Comparison of ENCODE assay signal across 9 mouse cellular contexts in the genomic region with DNA sequence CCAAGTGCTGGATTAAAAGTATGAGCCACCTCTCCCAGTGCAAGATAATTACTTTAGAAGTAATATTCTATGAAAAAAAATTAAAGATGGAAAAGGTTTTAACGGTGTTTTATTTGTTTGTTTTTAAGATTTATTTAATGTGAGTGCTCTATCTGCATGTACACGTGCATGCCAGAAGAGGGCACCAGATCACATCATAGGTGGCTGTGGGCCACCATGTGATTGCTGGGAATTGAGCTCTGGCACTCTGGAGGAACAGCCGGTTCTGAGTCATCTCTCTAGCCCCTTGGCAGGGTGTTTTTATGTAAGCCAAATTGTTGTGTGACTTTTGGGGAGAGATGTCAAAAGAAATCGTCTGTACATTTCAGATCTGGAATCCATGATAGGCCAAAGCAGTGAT. TPM values are rescaled to one million over a fixed set of nuclear protein-coding genes. Genes with fewer than 3 reads are reported as not detected.
A peak's percentile ranks its signal among the peaks of the same experiment; 100 is the strongest.
DNase-seq lines count a peak whose midpoint lies in the region; ATAC-seq and TF ChIP-seq lines count a peak whose summit lies in the region.
"Had no signal": no experiment of that assay in that cellular context is flagged by ENCODE, and none has a peak within 500 bp of the region (broad histone marks: within the 10 kb centered on the region; RNA-seq: fewer than 3 reads in every experiment).

No protein-coding gene starts in this region.

- H3K9me3 ChIP-seq in kidney, embryonic 15.5 days (replicated peaks), result no peaks in the 10 kb centered on the region
- no peaks in the 10 kb centered on the region for H3K9me3 ChIP-seq in MEL (replicated peaks; ENCODE audit: insufficient read depth, low read length)
- no peaks in the 10 kb centered on the region for H3K9me3 ChIP-seq in forebrain, embryonic 15.5 days

- no peaks in the 10 kb centered on the region for H3K36me3 ChIP-seq in kidney, embryonic 15.5 days
- H3K36me3 ChIP-seq in MEL (ENCODE audit: control insufficient read depth in 1 of 2, insufficient read depth in 2 of 2, low read length in 2 of 2), result no peaks in the 10 kb centered on the region
- H3K36me3 ChIP-seq in forebrain, embryonic 15.5 days, result no peaks in the 10 kb centered on the region

- TF ChIP-seq RAD21 in MEL (IDR thresholded peaks at IDR 0.05; ENCODE audit: low read depth, low read length), result peak; percentile 91

- TF ChIP-seq POLR2A in MEL (IDR thresholded peaks at IDR 0.05; ENCODE audit: control insufficient read depth in 1 of 2, insufficient read depth in 1 of 2, low read depth in 1 of 2, low read length in 2 of 2, poor library complexity in 1 of 2), result no peak
- no peak for TF ChIP-seq POLR2A in cortical plate, adult 2 months (IDR thresholded peaks at IDR 0.05; ENCODE audit: extremely low read depth, insufficient read depth, low read length)

- no peaks in the 10 kb centered on the region for H3K4me1 ChIP-seq in kidney, embryonic 15.5 days
- no peaks in the 10 kb centered on the region for H3K4me1 ChIP-seq in MEL (ENCODE audit: control insufficient read depth in 1 of 2, insufficient read depth in 2 of 2, low read length in 2 of 2)
- no peaks in the 10 kb centered on the region for H3K4me1 ChIP-seq in cortical plate, adult 2 months (ENCODE audit: control insufficient read depth, insufficient read depth, low read length)
- no peaks in the 10 kb centered on the region for H3K4me1 ChIP-seq in forebrain, embryonic 15.5 days

- no peaks in the 10 kb centered on the region for H3K27me3 ChIP-seq in kidney, embryonic 15.5 days
- H3K27me3 ChIP-seq in MEL (ENCODE audit: control insufficient read depth in 1 of 2, insufficient read depth in 2 of 2, low read length in 2 of 2), result peaks cover 0 to 3% of the 10 kb centered on the region in 2 experiments; a peak in 3 of 4 replicates
- no peaks in the 10 kb centered on the region for H3K27me3 ChIP-seq in forebrain, embryonic 15.5 days

- DNase-seq in kidney, adult 9 months, result peak; percentile 17
- peak; percentile 80 for DNase-seq in MEL (ENCODE audit: low read depth, low spot score)
- DNase-seq in retina, embryonic 14.5 days (ENCODE audit: low spot score), result peak; percentile 12
- no peak for DNase-seq in left cerebral cortex, adult 11 months (ENCODE audit: low spot score)
- DNase-seq in cerebellum, adult 11 months, result no peak

- H3K9ac ChIP-seq in kidney, embryonic 15.5 days, result no peak overlapping the region
- H3K9ac ChIP-seq in MEL (ENCODE audit: control insufficient read depth, low read depth, low read length, poor library complexity, severe bottlenecking), result no peak overlapping the region
- H3K9ac ChIP-seq in forebrain, embryonic 15.5 days (replicated peaks), result no peak overlapping the region

- no peaks in the 10 kb centered on the region; the same call in 1 of the 2 replicates for H3K79me2 ChIP-seq in MEL (ENCODE audit: control insufficient read depth, insufficient read depth, low read length, poor library complexity)

- TF ChIP-seq CTCF in MEL (IDR thresholded peaks at IDR 0.05 in 2 of 3, conservative IDR thresholded peaks at IDR 0.05 in 1 of 3; ENCODE audit: control insufficient read depth in 1 of 3, insufficient read depth in 1 of 3, low read depth in 2 of 3, low read length in 3 of 3, poor library complexity in 1 of 3, severe bottlenecking in 1 of 3), result peak; percentile 72 to 93 (median 81)
- peak; percentile 38; the same call in 1 of the 2 replicates for TF ChIP-seq CTCF in cortical plate, adult 2 months (IDR thresholded peaks at IDR 0.05; ENCODE audit: extremely low read depth, insufficient read depth, low read length)

- H3K4me2 ChIP-seq in kidney, embryonic 15.5 days, result no peak overlapping the region
- no peak overlapping the region for H3K4me2 ChIP-seq in forebrain, embryonic 15.5 days (replicated peaks)

- ATAC-seq in kidney, embryonic 15.5 days (replicated peaks; ENCODE audit: low FRiP score), result no peak
- no peak for ATAC-seq in forebrain, embryonic 15.5 days (replicated peaks)

- 31% methylated on average over 4 of the region's 4 CpGs for WGBS in kidney, embryonic 15.5 days
- WGBS in forebrain, embryonic 15.5 days, result 38% methylated on average over 4 of the region's 4 CpGs

- no peak overlapping the region for H3K27ac ChIP-seq in kidney, embryonic 15.5 days
- no peak overlapping the region for H3K27ac ChIP-seq in MEL (ENCODE audit: control insufficient read depth, low read depth, low read length)
- no peak overlapping the region for H3K27ac ChIP-seq in cortical plate, adult 2 months (ENCODE audit: insufficient read depth, low read length)
- H3K27ac ChIP-seq in forebrain, embryonic 15.5 days (replicated peaks), result no peak overlapping the region

- no peak for TF ChIP-seq EP300 in MEL (IDR thresholded peaks at IDR 0.05; ENCODE audit: low read depth in 1 of 2, low read length in 2 of 2)

- H3K4me3 ChIP-seq in kidney, embryonic 15.5 days (replicated peaks), result no peak overlapping the region
- H3K4me3 ChIP-seq in MEL (ENCODE audit: control insufficient read depth in 1 of 2, insufficient read depth in 1 of 2, low read depth in 2 of 2, low read length in 2 of 2), result no peak overlapping the region
- H3K4me3 ChIP-seq in cortical plate, adult 2 months (ENCODE audit: insufficient read depth, low read length), result no peak overlapping the region
- H3K4me3 ChIP-seq in forebrain, embryonic 15.5 days, result no peak overlapping the region
- H3K4me3 ChIP-seq: erythroblast, embryonic 14.5 days had no signal

TF ChIP-seq in MEL, 35 proteins besides CTCF, POLR2A, EP300 and RAD21:
- TF ChIP-seq MAX (IDR thresholded peaks at IDR 0.05; ENCODE audit: low read length), result peak; percentile 88
- no peak for TF ChIP-seq JUND (IDR thresholded peaks at IDR 0.05; ENCODE audit: low read depth, low read length)
- TF ChIP-seq MYC (IDR thresholded peaks at IDR 0.05; ENCODE audit: low read depth, low read length), result peak; percentile 77; the same call in 1 of the 2 replicates
- TF ChIP-seq E2F4 (IDR thresholded peaks at IDR 0.05; ENCODE audit: borderline replicate concordance, low read depth, low read length), result no peak
- no peak for TF ChIP-seq SIN3A (IDR thresholded peaks at IDR 0.05; ENCODE audit: low read length)
- TF ChIP-seq ELF1 (IDR thresholded peaks at IDR 0.05; ENCODE audit: low read depth, low read length), result no peak
- TF ChIP-seq MAZ (IDR thresholded peaks at IDR 0.05; ENCODE audit: low read depth, low read length), result no peak
- no peak for TF ChIP-seq MAFK (IDR thresholded peaks at IDR 0.05; ENCODE audit: borderline replicate concordance, low read depth, low read length)
- TF ChIP-seq ETS1 (IDR thresholded peaks at IDR 0.05; ENCODE audit: low read depth, low read length), result no peak
- no peak for TF ChIP-seq GATA1 (IDR thresholded peaks at IDR 0.05; ENCODE audit: low read depth, low read length)
- TF ChIP-seq ZC3H11A (IDR thresholded peaks at IDR 0.05; ENCODE audit: low read depth, low read length), result peak; percentile 97
- no peak for TF ChIP-seq RCOR1 (IDR thresholded peaks at IDR 0.05; ENCODE audit: low read depth, low read length)
- TF ChIP-seq TBP (IDR thresholded peaks at IDR 0.05; ENCODE audit: low read depth, low read length), result no peak
- no peak for TF ChIP-seq UBTF (IDR thresholded peaks at IDR 0.05; ENCODE audit: borderline replicate concordance, insufficient read depth, low read depth, low read length)
- TF ChIP-seq ZNF384 (IDR thresholded peaks at IDR 0.05; ENCODE audit: low read depth, low read length), result no peak
- peak; percentile 57; the same call in 1 of the 2 replicates for TF ChIP-seq USF1 (IDR thresholded peaks at IDR 0.05; ENCODE audit: low read depth, low read length)
- TF ChIP-seq USF2 (IDR thresholded peaks at IDR 0.05; ENCODE audit: borderline replicate concordance in 1 of 2, insufficient read depth in 1 of 2, low read depth in 1 of 2, low read length in 2 of 2), result no peak
- peak; percentile 95 for TF ChIP-seq SMC3 (IDR thresholded peaks at IDR 0.05; ENCODE audit: low read depth, low read length)
- TF ChIP-seq TCF12 (IDR thresholded peaks at IDR 0.05; ENCODE audit: low read depth, low read length), result no peak
- TF ChIP-seq TAL1 (IDR thresholded peaks at IDR 0.05; ENCODE audit: low read length), result no peak

RNA-seq across cellular contexts. Expression of gene Prdx6, which starts 36.6 kb away (rescaled TPM):
- polyA plus RNA-seq in kidney, embryonic 15.5 days (2015; fragmentation: Nextera tagmentation; extraction: Ambion mirVana), result 489 and 496 TPM in 2 replicates
- total RNA-seq in MEL (2012; rRNA removed), result 155 and 210 TPM in 2 replicates
- 100 to 1,000 TPM in 1 of 2 experiments, not detected in 1; 300 TPM for polyA plus RNA-seq in MEL (2012; ENCODE audit: insufficient read depth in 1 of 2, insufficient read length in 2 of 2, low read depth in 1 of 2, low replicate concordance in 2 of 2, missing spikeins in 1 of 2)
- polyA plus RNA-seq in cortical plate, adult 2 months (2012; rRNA removed), result 455 and 511 TPM in 2 replicates
- polyA plus RNA-seq in forebrain, embryonic 15.5 days (2015; fragmentation: Nextera tagmentation; extraction: Ambion mirVana), result 243 and 250 TPM in 2 replicates

RNA-seq across cellular contexts. Expression of gene Tex50, which starts 55.4 kb away (rescaled TPM):
- polyA plus RNA-seq in kidney, embryonic 15.5 days (2015; fragmentation: Nextera tagmentation; extraction: Ambion mirVana), result 0.27 and 0.32 TPM in 2 replicates
- total RNA-seq in MEL (2012; rRNA removed), result not detected in 2 replicates
- polyA plus RNA-seq in MEL (2012; ENCODE audit: insufficient read depth in 1 of 2, insufficient read length in 2 of 2, low read depth in 1 of 2, low replicate concordance in 2 of 2, missing spikeins in 1 of 2), result not detected
- not detected in 2 replicates for polyA plus RNA-seq in cortical plate, adult 2 months (2012; rRNA removed)
- polyA plus RNA-seq in forebrain, embryonic 15.5 days (2015; fragmentation: Nextera tagmentation; extraction: Ambion mirVana), result 0.66 and 1.0 TPM in 2 replicates
- polyA plus RNA-seq: erythroblast, embryonic 14.5 days had no signal

Comparison
In these comparisons a context has a peak if more than half of its experiments do, and no peak if none do; other contexts are left out.
1. DNase-seq: peak in kidney, adult 9 months (single experiment), MEL (single experiment) and retina, embryonic 14.5 days (single experiment); none in left cerebral cortex, adult 11 months (single experiment) and cerebellum, adult 11 months (single experiment).